Mouse (Mus musculus) stomach, embryonic 16.5 days (tissue): ENCODE measurements around the gene Sugt1. TPM values are rescaled to one million over a fixed set of nuclear protein-coding genes. Genes with fewer than 3 reads are reported as not detected.

ENCODE experiments used
- ATAC-seq: fragments of 200-750 bp; cut with Nextera tagmentation; 2 replicates; pipeline ENCODE4 v1.8.0; 2017; ENCODE audit warnings: moderate number of reproducible peaks, moderate TSS enrichment; ENCODE audit not compliant: insufficient read depth, low FRiP score
- H3K27ac ChIP-seq: fragments of 300-500 bp; sonication (generic); 2 replicates; pipeline ENCODE4 v1.5.1; 2014; ENCODE audit warnings: low read length
- H3K27me3 ChIP-seq: fragments of 300-500 bp; sonication (generic); 2 replicates; pipeline ENCODE4 v1.6.1; 2014; ENCODE audit warnings: low read length, control low read depth, mixed read lengths; ENCODE audit not compliant: control insufficient read depth, insufficient read depth
- H3K36me3 ChIP-seq: fragments of 300-500 bp; sonication (generic); 2 replicates; pipeline ENCODE4 v1.6.1; 2014; ENCODE audit warnings: low read length; ENCODE audit not compliant: control insufficient read depth, insufficient read depth
- H3K4me1 ChIP-seq: fragments of 300-500 bp; sonication (generic); 2 replicates; pipeline ENCODE4 v1.6.1; 2014; ENCODE audit warnings: low read length, control low read depth, mixed read lengths; ENCODE audit not compliant: control insufficient read depth, insufficient read depth
- H3K4me2 ChIP-seq: fragments of 300-500 bp; sonication (generic); 2 replicates; pipeline ENCODE4 v1.6.1; 2014; ENCODE audit warnings: low read depth, low read length, mixed read lengths
- H3K4me3 ChIP-seq: fragments of 300-500 bp; sonication (generic); replicated peaks from 2 replicates; pipeline ENCODE4 v1.5.1; 2014; ENCODE audit warnings: mild to moderate bottlenecking, low read length
- H3K9ac ChIP-seq: fragments of 300-500 bp; sonication (generic); 2 replicates; pipeline ENCODE4 v1.6.1; 2014; ENCODE audit warnings: low read length
- H3K9me3 ChIP-seq: fragments of 300-500 bp; sonication (generic); replicated peaks from 2 replicates; pipeline ENCODE4 v1.6.1; 2016; ENCODE audit warnings: low read length, control low read depth; ENCODE audit not compliant: control insufficient read depth
- WGBS: fragments of 180-500 bp; shearing (Covaris S2); extraction: QIAGEN DNeasy Blood & Tissue Kit; methylation state at CpG from one replicate; pipeline ENCODE4 v1.1.7; 2014; 5-methylcytosine and 5-hydroxymethylcytosine counted together
- polyA plus RNA-seq: library from polyadenylated mRNA; unstranded; fragments of >200 nt; fragmentation: Nextera tagmentation; extraction: Ambion mirVana; gene quantifications from 2 replicates; pipeline ENCODE4 v1.2.1, GENCODE M21; 2015

Sugt1 gene
- 95.9 and 102 TPM in 2 replicates for polyA plus RNA-seq

- peak within 1 kb of the TSS; percentile 91 for H3K9ac ChIP-seq
- peak within 1 kb of the TSS; percentile 97 for H3K27ac ChIP-seq
- no peaks in the 10 kb centered on the region for H3K27me3 ChIP-seq
- H3K36me3 ChIP-seq: 0 out of 2 replicates have a peak, but pooled peaks cover 5% of the 10 kb centered on the region
- ATAC-seq: peak; percentile 99
- H3K4me3 ChIP-seq: peak within 1 kb of the TSS; percentile 58
- under 1% methylated on average over 60 of the region's 60 CpGs for WGBS
- peak within 1 kb of the TSS; percentile 87 for H3K4me2 ChIP-seq
- H3K9me3 ChIP-seq: no peaks in the 10 kb centered on the region
- peaks cover 11% of the 10 kb centered on the region for H3K4me1 ChIP-seq
Measured at GRCm38 (mm10) chr14:79587139-79587851, at the start of gene Sugt1. Gene Sugt1, plus strand, starts transcription at chr14:79587691.

- no peak for ATAC-seq
- no peak overlapping the region for H3K9ac ChIP-seq
- H3K27me3 ChIP-seq: no peaks in the 10 kb centered on the region
- H3K36me3 ChIP-seq: no peaks in the 10 kb centered on the region
- no peak overlapping the region for H3K27ac ChIP-seq
- H3K4me2 ChIP-seq: no peak overlapping the region
- peaks cover 3% of the 10 kb centered on the region for H3K4me1 ChIP-seq
- no peaks in the 10 kb centered on the region for H3K9me3 ChIP-seq
- H3K4me3 ChIP-seq: no peak overlapping the region
Measured at GRCm38 (mm10) chr14:79537921-79538320, 49.6 kb upstream of the Sugt1 start.

- no peaks in the 10 kb centered on the region for H3K4me1 ChIP-seq
- H3K27ac ChIP-seq: no peak overlapping the region
- H3K9me3 ChIP-seq: no peaks in the 10 kb centered on the region
- no peaks in the 10 kb centered on the region for H3K36me3 ChIP-seq
- no peak overlapping the region for H3K4me3 ChIP-seq
- ATAC-seq: no peak
- no peak overlapping the region for H3K9ac ChIP-seq
- H3K27me3 ChIP-seq: no peaks in the 10 kb centered on the region
- no peak overlapping the region for H3K4me2 ChIP-seq
Measured at GRCm38 (mm10) chr14:79541606-79542005, 45.9 kb upstream of the Sugt1 start.

- Histone ChIP-seq H3K9me3 (peaks cover 2% of the 10 kb centered on the region; the same call in 1 of the 2 replicates), H3K4me3 (no peak overlapping the region; the same call in 1 of the 2 replicates), H3K4me2 (peak overlapping the region; percentile 33), H3K27ac (peak overlapping the region; percentile 84), H3K4me1 (peaks cover 7% of the 10 kb centered on the region; the same call in 1 of the 2 replicates), H3K36me3 (0 out of 2 replicates have a peak, but pooled peaks cover 5% of the 10 kb centered on the region), H3K27me3 (no peaks in the 10 kb centered on the region), H3K9ac (no peak overlapping the region)
- ATAC-seq: peak; percentile 77
- 33% methylated on average over 7 of the region's 7 CpGs for WGBS
Measured at GRCm38 (mm10) chr14:79549343-79549742, 38.1 kb upstream of the Sugt1 start.

- Histone ChIP-seq H3K36me3 (0 out of 2 replicates have a peak, but pooled peaks cover 5% of the 10 kb centered on the region), H3K9me3 (peaks cover 2% of the 10 kb centered on the region; the same call in 1 of the 2 replicates), H3K9ac (no peak overlapping the region), H3K27me3 (no peaks in the 10 kb centered on the region), H3K27ac (no peak overlapping the region), H3K4me3 (no peak overlapping the region), H3K4me1 (peaks cover 7% of the 10 kb centered on the region), H3K4me2 (no peak overlapping the region)
- no peak for ATAC-seq
- 70% methylated on average over 2 of the region's 2 CpGs for WGBS
Measured at GRCm38 (mm10) chr14:79551929-79552328, 35.6 kb upstream of the Sugt1 start.

GRCm38 (mm10) chr14:79552854-79553253 is 34.6 kb upstream of the Sugt1 start:
- no peak for ATAC-seq
- Histone ChIP-seq H3K4me1 (peaks cover 16% of the 10 kb centered on the region), H3K27ac (no peak overlapping the region), H3K4me2 (no peak overlapping the region), H3K36me3 (0 out of 2 replicates have a peak, but pooled peaks cover 5% of the 10 kb centered on the region), H3K4me3 (no peak overlapping the region), H3K9me3 (peaks cover 2% of the 10 kb centered on the region; the same call in 1 of the 2 replicates), H3K9ac (no peak overlapping the region), H3K27me3 (no peaks in the 10 kb centered on the region)
- WGBS: 94% methylated on average over 1 of the region's 1 CpGs

GRCm38 (mm10) chr14:79557796-79558195 is 29.7 kb upstream of the Sugt1 start:
- no peak overlapping the region for H3K4me3 ChIP-seq
- no peak overlapping the region for H3K9ac ChIP-seq
- H3K4me1 ChIP-seq: peaks cover 14% of the 10 kb centered on the region
- peak overlapping the region; percentile 29 for H3K27ac ChIP-seq
- WGBS: 41% methylated on average over 1 of the region's 1 CpGs
- H3K27me3 ChIP-seq: no peaks in the 10 kb centered on the region
- no peak overlapping the region for H3K4me2 ChIP-seq
- peaks cover 2% of the 10 kb centered on the region; the same call in 1 of the 2 replicates for H3K9me3 ChIP-seq
- H3K36me3 ChIP-seq: peaks cover 17% of the 10 kb centered on the region; the same call in 1 of the 2 replicates
- no peak for ATAC-seq

GRCm38 (mm10) chr14:79562745-79563144 is 24.7 kb upstream of the Sugt1 start:
- H3K9me3 ChIP-seq: no peaks in the 10 kb centered on the region
- H3K4me2 ChIP-seq: no peak overlapping the region
- no peak overlapping the region for H3K9ac ChIP-seq
- ATAC-seq: no peak
- peaks cover 5% of the 10 kb centered on the region for H3K4me1 ChIP-seq
- H3K4me3 ChIP-seq: no peak overlapping the region
- H3K36me3 ChIP-seq: peaks cover 15% of the 10 kb centered on the region
- H3K27me3 ChIP-seq: no peaks in the 10 kb centered on the region
- peak overlapping the region; percentile 29; the same call in 1 of the 2 replicates for H3K27ac ChIP-seq
- WGBS: 14% methylated on average over 5 of the region's 5 CpGs

GRCm38 (mm10) chr14:79564784-79565183 is 22.7 kb upstream of the Sugt1 start:
- Histone ChIP-seq H3K4me3 (no peak overlapping the region), H3K9ac (no peak overlapping the region), H3K4me2 (no peak overlapping the region), H3K9me3 (no peaks in the 10 kb centered on the region), H3K4me1 (no peaks in the 10 kb centered on the region), H3K27me3 (no peaks in the 10 kb centered on the region), H3K36me3 (peaks cover 21% of the 10 kb centered on the region), H3K27ac (no peak overlapping the region)
- no peak for ATAC-seq
- 70% methylated on average over 6 of the region's 6 CpGs for WGBS
